Mouse (Mus musculus) stomach, embryonic 16.5 days (tissue): ENCODE measurements around the gene Rnft1. TPM values are rescaled to one million over a fixed set of nuclear protein-coding genes. Genes with fewer than 3 reads are reported as not detected.

Experiments used
- ATAC-seq: fragments of 200-750 bp; cut with Nextera tagmentation; 2 replicates; pipeline ENCODE4 v1.8.0; 2017; ENCODE audit warnings: moderate number of reproducible peaks, moderate TSS enrichment; ENCODE audit not compliant: insufficient read depth, low FRiP score
- H3K27ac ChIP-seq: fragments of 300-500 bp; sonication (generic); 2 replicates; pipeline ENCODE4 v1.5.1; 2014; ENCODE audit warnings: low read length
- H3K27me3 ChIP-seq: fragments of 300-500 bp; sonication (generic); 2 replicates; pipeline ENCODE4 v1.6.1; 2014; ENCODE audit warnings: low read length, control low read depth, mixed read lengths; ENCODE audit not compliant: control insufficient read depth, insufficient read depth
- H3K36me3 ChIP-seq: fragments of 300-500 bp; sonication (generic); 2 replicates; pipeline ENCODE4 v1.6.1; 2014; ENCODE audit warnings: low read length; ENCODE audit not compliant: control insufficient read depth, insufficient read depth
- H3K4me1 ChIP-seq: fragments of 300-500 bp; sonication (generic); 2 replicates; pipeline ENCODE4 v1.6.1; 2014; ENCODE audit warnings: low read length, control low read depth, mixed read lengths; ENCODE audit not compliant: control insufficient read depth, insufficient read depth
- H3K4me2 ChIP-seq: fragments of 300-500 bp; sonication (generic); 2 replicates; pipeline ENCODE4 v1.6.1; 2014; ENCODE audit warnings: low read depth, low read length, mixed read lengths
- H3K4me3 ChIP-seq: fragments of 300-500 bp; sonication (generic); replicated peaks from 2 replicates; pipeline ENCODE4 v1.5.1; 2014; ENCODE audit warnings: mild to moderate bottlenecking, low read length
- H3K9ac ChIP-seq: fragments of 300-500 bp; sonication (generic); 2 replicates; pipeline ENCODE4 v1.6.1; 2014; ENCODE audit warnings: low read length
- H3K9me3 ChIP-seq: fragments of 300-500 bp; sonication (generic); replicated peaks from 2 replicates; pipeline ENCODE4 v1.6.1; 2016; ENCODE audit warnings: low read length, control low read depth; ENCODE audit not compliant: control insufficient read depth
- WGBS: fragments of 180-500 bp; shearing (Covaris S2); extraction: QIAGEN DNeasy Blood & Tissue Kit; methylation state at CpG from one replicate; pipeline ENCODE4 v1.1.7; 2014; 5-methylcytosine and 5-hydroxymethylcytosine counted together
- polyA plus RNA-seq: library from polyadenylated mRNA; unstranded; fragments of >200 nt; fragmentation: Nextera tagmentation; extraction: Ambion mirVana; gene quantifications from 2 replicates; pipeline ENCODE4 v1.2.1, GENCODE M21; 2015

Rnft1 gene
- polyA plus RNA-seq, 1 experiment from 2014 or later, result 68.1 TPM

- Histone ChIP-seq H3K9ac (no peak overlapping the region), H3K36me3 (no peaks in the 10 kb centered on the region), H3K4me1 (peaks cover 8% of the 10 kb centered on the region), H3K9me3 (no peaks in the 10 kb centered on the region), H3K27me3 (no peaks in the 10 kb centered on the region), H3K4me3 (no peak overlapping the region), H3K4me2 (no peak overlapping the region), H3K27ac (no peak overlapping the region)
- no peak for ATAC-seq
- 78% methylated on average over 8 of the region's 8 CpGs for WGBS
Measured at GRCm38 (mm10) chr11:86468345-86468744, 16.1 kb upstream of the Rnft1 start.

GRCm38 (mm10) chr11:86468971-86469370 is 15.5 kb upstream of the Rnft1 start:
- ATAC-seq, result no peak
- Histone ChIP-seq H3K4me2 (no peak overlapping the region), H3K27me3 (no peaks in the 10 kb centered on the region)

GRCm38 (mm10) chr11:86471785-86472184 is 12.7 kb upstream of the Rnft1 start:
- WGBS, result 61% methylated on average over 6 of the region's 6 CpGs

More at GRCm38 (mm10) chr11:86468971-86469370, 15.5 kb upstream of the Rnft1 start:
- Histone ChIP-seq H3K27ac (no peak overlapping the region), H3K9ac (no peak overlapping the region), H3K36me3 (no peaks in the 10 kb centered on the region), H3K4me1 (peaks cover 8% of the 10 kb centered on the region), H3K9me3 (no peaks in the 10 kb centered on the region), H3K4me3 (no peak overlapping the region)
- 63% methylated on average over 4 of the region's 4 CpGs for WGBS

GRCm38 (mm10) chr11:86472771-86473171 is 11.7 kb upstream of the Rnft1 start:
- ATAC-seq, result no peak
- Histone ChIP-seq H3K36me3 (no peaks in the 10 kb centered on the region), H3K9ac (peak overlapping the region; percentile 59; the same call in 1 of the 2 replicates), H3K27me3 (no peaks in the 10 kb centered on the region), H3K27ac (peak overlapping the region; percentile 53), H3K9me3 (no peaks in the 10 kb centered on the region), H3K4me2 (peak overlapping the region; percentile 54), H3K4me3 (peak overlapping the region; percentile 35), H3K4me1 (peaks cover 8% of the 10 kb centered on the region)
- WGBS, result 11% methylated on average over 7 of the region's 7 CpGs

More at GRCm38 (mm10) chr11:86471785-86472184, 12.7 kb upstream of the Rnft1 start:
- no peaks in the 10 kb centered on the region for H3K27me3 ChIP-seq
- H3K4me2 ChIP-seq, result no peak overlapping the region
- H3K4me3 ChIP-seq, result no peak overlapping the region
- peaks cover 8% of the 10 kb centered on the region for H3K4me1 ChIP-seq
- no peak overlapping the region for H3K9ac ChIP-seq
- no peaks in the 10 kb centered on the region for H3K36me3 ChIP-seq
- no peak overlapping the region for H3K27ac ChIP-seq
- no peaks in the 10 kb centered on the region for H3K9me3 ChIP-seq
- ATAC-seq, result no peak

- peak; percentile 68; the same call in 1 of the 2 replicates for ATAC-seq
Measured at GRCm38 (mm10) chr11:86473576-86473975, 10.9 kb upstream of the Rnft1 start.

GRCm38 (mm10) chr11:86484910-86485510 is 553 bp downstream of the Rnft1 start:
- H3K4me2 ChIP-seq, result peak overlapping the region; percentile 70
- H3K27ac ChIP-seq, result peak overlapping the region; percentile 90
- no peaks in the 10 kb centered on the region for H3K9me3 ChIP-seq
- no peaks in the 10 kb centered on the region for H3K27me3 ChIP-seq
- ATAC-seq, result peak; percentile 42
- no peaks in the 10 kb centered on the region for H3K36me3 ChIP-seq
- WGBS, result under 1% methylated on average over 25 of the region's 25 CpGs
- peak overlapping the region; percentile 92 for H3K9ac ChIP-seq
- H3K4me3 ChIP-seq, result peak overlapping the region; percentile 82
- H3K4me1 ChIP-seq, result peaks cover 9% of the 10 kb centered on the region

More at GRCm38 (mm10) chr11:86473576-86473975, 10.9 kb upstream of the Rnft1 start:
- Histone ChIP-seq H3K4me3 (peak overlapping the region; percentile 35; the same call in 1 of the 2 replicates), H3K4me2 (peak overlapping the region; percentile 54), H3K9me3 (no peaks in the 10 kb centered on the region), H3K27ac (no peak overlapping the region), H3K9ac (no peak overlapping the region), H3K27me3 (no peaks in the 10 kb centered on the region), H3K36me3 (no peaks in the 10 kb centered on the region), H3K4me1 (peaks cover 8% of the 10 kb centered on the region)
- 22% methylated on average over 3 of the region's 3 CpGs for WGBS

- H3K4me1 ChIP-seq, result peaks cover 5% of the 10 kb centered on the region
- H3K27ac ChIP-seq, result no peak overlapping the region
- peaks cover 11% of the 10 kb centered on the region; the same call in 1 of the 2 replicates for H3K36me3 ChIP-seq
- no peak overlapping the region for H3K4me2 ChIP-seq
- 98% methylated on average over 1 of the region's 1 CpGs for WGBS
- H3K4me3 ChIP-seq, result no peak overlapping the region
- no peaks in the 10 kb centered on the region for H3K27me3 ChIP-seq
- H3K9me3 ChIP-seq, result no peaks in the 10 kb centered on the region
- no peak for ATAC-seq
- no peak overlapping the region for H3K9ac ChIP-seq
Measured at GRCm38 (mm10) chr11:86490782-86491181, 6.3 kb downstream of the Rnft1 start.

GRCm38 (mm10) chr11:86497356-86497755 is 12.9 kb downstream of the Rnft1 start:
- Histone ChIP-seq H3K27ac (no peak overlapping the region), H3K36me3 (peaks cover 4% of the 10 kb centered on the region; the same call in 1 of the 2 replicates), H3K4me3 (no peak overlapping the region), H3K27me3 (no peaks in the 10 kb centered on the region), H3K9me3 (no peaks in the 10 kb centered on the region), H3K4me1 (no peaks in the 10 kb centered on the region), H3K4me2 (no peak overlapping the region), H3K9ac (no peak overlapping the region)
- 87% methylated on average over 1 of the region's 1 CpGs for WGBS
- no peak for ATAC-seq

- whole genome bisulfite sequencing, result 77% methylated on average over 3 of the region's 3 CpGs
- H3K27ac ChIP-seq, result no peak overlapping the region
- peaks cover 4% of the 10 kb centered on the region; the same call in 1 of the 2 replicates for H3K36me3 ChIP-seq
- H3K4me1 ChIP-seq, result no peaks in the 10 kb centered on the region
- no peak overlapping the region for H3K4me2 ChIP-seq
- H3K4me3 ChIP-seq, result no peak overlapping the region
- no peak for ATAC-seq
- H3K9me3 ChIP-seq, result no peaks in the 10 kb centered on the region
- H3K27me3 ChIP-seq, result no peaks in the 10 kb centered on the region
- H3K9ac ChIP-seq, result no peak overlapping the region
Measured at GRCm38 (mm10) chr11:86497908-86498307, 13.5 kb downstream of the Rnft1 start.
